Mouse (Mus musculus) frontal cortex, postnatal 25 days (tissue): ENCODE data around the gene Ugcg.

Experiments used
- DNase-seq, 2 experiments: peaks; one replicate each; pipeline ENCODE4 v3.0.0; 2022; ENCODE audit warnings: low spot score in 2 of 2

The Ugcg gene

GRCm38 (mm10) chr4:59188802-59189545 is at the start of gene Ugcg:
Gene Ugcg (plus strand): TSS chr4:59189257.
- DNase-seq, result peak; percentile 33 to 36

GRCm38 (mm10) chr4:59149043-59149442 is 40.0 kb upstream of the Ugcg start:
- DNase-seq, result no peak

GRCm38 (mm10) chr4:59150907-59151306 is 38.1 kb upstream of the Ugcg start:
- DNase-seq, result no peak

GRCm38 (mm10) chr4:59151953-59152352 is 37.1 kb upstream of the Ugcg start:
- no peak for DNase-seq

GRCm38 (mm10) chr4:59156897-59157592 is 32.0 kb upstream of the Ugcg start:
- no peak for DNase-seq

GRCm38 (mm10) chr4:59157654-59158053 is 31.4 kb upstream of the Ugcg start:
- no peak for DNase-seq

- no peak for DNase-seq
Observed at GRCm38 (mm10) chr4:59160289-59160688, 28.8 kb upstream of the Ugcg start.

GRCm38 (mm10) chr4:59160959-59161670 is 27.9 kb upstream of the Ugcg start:
- DNase-seq, result no peak

- no peak for DNase-seq
Observed at GRCm38 (mm10) chr4:59164034-59164433, 25.0 kb upstream of the Ugcg start.

- DNase-seq, result no peak
Observed at GRCm38 (mm10) chr4:59167251-59167847, 21.7 kb upstream of the Ugcg start.

GRCm38 (mm10) chr4:59169981-59170380 is 19.1 kb upstream of the Ugcg start:
- no peak for DNase-seq

- no peak for DNase-seq
Observed at GRCm38 (mm10) chr4:59172616-59173015, 16.4 kb upstream of the Ugcg start.

GRCm38 (mm10) chr4:59173181-59173922 is 15.7 kb upstream of the Ugcg start:
- DNase-seq, result no peak

GRCm38 (mm10) chr4:59175003-59175402 is 14.1 kb upstream of the Ugcg start:
- DNase-seq, result no peak

- no peak for DNase-seq
Observed at GRCm38 (mm10) chr4:59175929-59176328, 13.1 kb upstream of the Ugcg start.

GRCm38 (mm10) chr4:59177566-59177965 is 11.5 kb upstream of the Ugcg start:
- DNase-seq, result no peak

- DNase-seq, result no peak
Observed at GRCm38 (mm10) chr4:59181320-59182271, 7.5 kb upstream of the Ugcg start.

GRCm38 (mm10) chr4:59185671-59186070 is 3.4 kb upstream of the Ugcg start:
- no peak for DNase-seq

GRCm38 (mm10) chr4:59187289-59187688 is 1.8 kb upstream of the Ugcg start:
- no peak for DNase-seq

- no peak for DNase-seq
Observed at GRCm38 (mm10) chr4:59188474-59188801, 619 bp upstream of the Ugcg start.
